Mouse (Mus musculus): ENCODE data around the gene Pik3c2g. TPM values are rescaled to one million over a fixed set of nuclear protein-coding genes. Genes with fewer than 3 reads are reported as not detected.

The Pik3c2g gene
- not detected in 2 replicates for total RNA-seq (2014; fragmentation: Nextera tagmentation)
- total RNA-seq (2017): not detected in 2 replicates

GRCm38 (mm10) chr6:139586892-139587291 lies at the start of gene Pik3c2g:
Pik3c2g (plus strand) TSS chr6:139587221.
- ATAC-seq (replicated peaks; ENCODE audit: poor library complexity, severe bottlenecking): no peak

GRCm38 (mm10) chr6:139538469-139538868 lies 48.6 kb upstream of the Pik3c2g start:
- ATAC-seq (replicated peaks; ENCODE audit: poor library complexity, severe bottlenecking): no peak

GRCm38 (mm10) chr6:139555537-139556179 lies 31.4 kb upstream of the Pik3c2g start:
- no peak for ATAC-seq (replicated peaks; ENCODE audit: poor library complexity, severe bottlenecking)

- no peak for ATAC-seq (replicated peaks; ENCODE audit: poor library complexity, severe bottlenecking)
These were observed 17.8 kb upstream of the Pik3c2g start for GRCm38 (mm10) chr6:139569211-139569610.

DNA sequence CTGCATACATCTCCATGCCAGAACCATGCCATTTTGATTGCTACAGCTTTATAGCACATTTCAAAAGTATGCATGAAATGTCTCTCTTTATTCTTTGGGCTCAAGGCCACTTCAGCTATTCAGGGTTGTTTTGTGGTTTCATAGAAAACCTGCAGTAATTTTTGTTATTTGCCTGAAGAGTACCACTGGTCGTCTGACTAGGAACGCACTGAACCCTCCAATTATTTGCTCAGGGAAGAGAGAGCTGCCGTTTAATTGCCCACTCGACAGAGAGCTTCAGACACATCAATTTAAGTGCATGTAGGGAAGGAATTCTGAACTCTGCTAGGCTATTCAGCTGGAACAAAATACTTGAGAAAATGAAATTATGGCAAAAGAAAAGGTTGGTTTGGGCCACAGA lies 11.2 kb upstream of the Pik3c2g start:
- ATAC-seq (replicated peaks; ENCODE audit: poor library complexity, severe bottlenecking): no peak

- no peak for ATAC-seq (replicated peaks; ENCODE audit: poor library complexity, severe bottlenecking)
These were observed 10.6 kb upstream of the Pik3c2g start for GRCm38 (mm10) chr6:139576261-139577014.

- ATAC-seq (replicated peaks; ENCODE audit: poor library complexity, severe bottlenecking): 0 out of 2 replicates have a peak, but pooled peaks have one; percentile 52
These were observed 9.8 kb upstream of the Pik3c2g start for GRCm38 (mm10) chr6:139577026-139577861.

GRCm38 (mm10) chr6:139587478-139587877 lies 457 bp downstream of the Pik3c2g start:
- no peak for ATAC-seq (replicated peaks; ENCODE audit: poor library complexity, severe bottlenecking)

DNA sequence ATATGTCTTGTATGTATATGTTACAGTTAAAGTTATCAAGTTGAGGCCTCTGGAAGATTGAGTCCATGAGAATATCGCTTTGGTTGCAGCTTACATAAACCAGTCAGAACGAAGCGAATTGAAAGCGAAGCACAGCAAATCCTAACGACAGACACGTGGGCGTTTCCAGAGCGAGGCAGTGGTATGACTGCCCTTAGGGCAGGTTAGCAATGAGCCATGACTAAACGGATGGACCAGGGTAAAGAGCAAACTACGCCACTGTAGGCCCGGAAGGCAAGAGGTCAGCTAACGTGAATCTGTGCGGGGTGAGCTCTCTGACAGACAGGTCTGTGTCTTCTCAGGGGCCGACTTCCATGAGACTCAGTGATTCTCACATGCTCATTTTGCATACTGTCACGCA lies 1.4 kb downstream of the Pik3c2g start:
- ATAC-seq (replicated peaks; ENCODE audit: poor library complexity, severe bottlenecking): no peak

DNA sequence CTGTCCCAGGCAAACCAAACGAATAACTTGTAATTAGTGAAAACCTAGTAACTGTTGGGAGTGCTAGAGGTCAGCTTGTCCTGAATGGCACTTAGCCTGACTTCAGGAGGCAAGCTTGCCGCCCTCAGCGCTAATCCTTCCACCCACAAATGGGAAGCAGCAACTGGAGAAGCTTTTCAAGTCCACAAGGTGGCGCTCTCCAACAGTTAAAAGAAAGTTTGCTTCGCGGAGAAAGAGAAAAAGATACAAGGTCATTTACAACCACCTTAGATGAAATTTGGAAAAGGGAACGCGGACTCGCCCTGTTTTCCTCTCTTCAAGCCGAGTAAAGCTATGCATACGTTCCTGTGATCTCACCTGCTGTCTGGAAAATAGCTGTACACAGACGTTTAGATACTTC lies 2.3 kb downstream of the Pik3c2g start:
- peak; percentile 63 for ATAC-seq (replicated peaks; ENCODE audit: poor library complexity, severe bottlenecking)

GRCm38 (mm10) chr6:139589854-139590253 lies 2.8 kb downstream of the Pik3c2g start:
- ATAC-seq (replicated peaks; ENCODE audit: poor library complexity, severe bottlenecking): no peak

DNA sequence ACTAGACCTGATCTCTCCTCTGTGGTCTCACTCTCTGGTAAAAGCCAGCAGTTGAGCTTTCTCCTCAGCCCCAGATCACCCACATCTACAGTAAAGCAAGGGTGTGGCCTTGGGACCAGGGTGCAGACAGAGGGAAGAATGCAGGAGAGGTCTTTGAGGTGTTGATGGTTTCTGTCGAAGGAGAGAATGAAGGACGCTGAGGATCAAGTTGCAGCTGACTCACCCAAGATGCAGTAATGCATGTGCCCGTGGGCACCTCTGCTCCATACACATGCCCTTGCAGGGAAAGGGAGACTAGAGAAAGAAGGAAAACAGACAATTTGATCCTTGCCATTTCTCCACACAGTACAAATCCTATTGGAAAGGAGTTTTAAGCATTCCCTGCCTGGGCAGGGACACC lies 5.1 kb downstream of the Pik3c2g start:
- ATAC-seq (replicated peaks; ENCODE audit: poor library complexity, severe bottlenecking): no peak

DNA sequence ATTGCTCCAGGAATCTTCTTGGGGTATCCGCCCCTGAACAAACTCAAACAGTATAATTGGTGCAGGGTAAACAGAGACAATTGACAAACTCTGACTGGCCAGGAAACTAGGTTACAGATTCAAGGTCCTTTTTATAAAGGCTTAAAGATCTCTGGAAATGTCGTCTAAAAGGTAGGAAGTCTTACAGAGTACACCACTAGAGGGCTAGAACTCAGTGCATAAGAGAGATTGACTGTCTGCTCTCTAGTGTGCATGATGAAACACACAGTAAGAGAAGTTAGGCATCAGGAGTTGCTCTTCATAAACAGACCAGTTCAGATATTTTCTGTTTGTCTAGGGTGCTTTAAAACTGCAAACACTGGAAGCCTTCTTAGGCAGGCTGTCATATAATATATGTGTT lies 9.4 kb downstream of the Pik3c2g start:
- ATAC-seq (replicated peaks; ENCODE audit: poor library complexity, severe bottlenecking): no peak

DNA sequence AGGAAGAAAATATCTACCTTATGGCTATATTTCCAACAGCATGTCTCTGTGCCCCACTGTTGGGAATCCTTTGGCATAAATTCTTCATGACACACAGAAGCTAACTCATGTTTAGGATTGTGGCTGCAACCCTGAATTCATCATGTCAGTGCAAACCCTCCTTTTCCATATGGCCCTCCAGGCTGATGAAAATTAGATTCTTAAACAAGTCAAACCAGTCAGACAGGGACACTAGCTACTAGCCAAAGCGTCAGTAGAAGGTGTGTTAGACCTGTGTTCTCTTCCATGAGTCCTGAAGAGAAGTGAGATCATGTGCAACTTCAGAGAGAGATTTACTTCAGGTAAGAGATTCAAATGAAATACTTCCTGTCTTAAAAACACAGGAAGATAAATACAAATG lies 12.2 kb downstream of the Pik3c2g start:
- no peak for ATAC-seq (replicated peaks; ENCODE audit: poor library complexity, severe bottlenecking)

DNA sequence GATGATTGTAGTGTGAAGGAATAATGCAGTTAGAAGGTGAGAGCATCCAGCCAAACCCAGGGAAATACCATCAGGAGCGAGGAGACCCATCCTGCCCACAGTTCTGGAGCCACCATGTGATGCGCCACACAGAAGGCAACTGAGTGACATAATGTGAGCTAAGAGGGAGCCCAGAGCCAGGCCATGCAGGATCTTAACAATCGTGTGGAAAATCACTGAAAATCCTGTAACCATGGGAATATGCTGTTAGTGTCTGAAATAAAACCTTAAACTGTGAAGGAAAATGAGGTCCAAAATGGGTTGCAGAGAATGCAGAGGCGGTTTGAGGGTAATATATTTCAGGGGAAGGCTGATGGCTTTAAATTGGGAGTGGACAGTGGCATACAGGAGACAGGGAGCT lies 31.8 kb downstream of the Pik3c2g start:
- ATAC-seq (replicated peaks; ENCODE audit: poor library complexity, severe bottlenecking): no peak

GRCm38 (mm10) chr6:139624756-139625155 lies 37.7 kb downstream of the Pik3c2g start:
- no peak for ATAC-seq (replicated peaks; ENCODE audit: poor library complexity, severe bottlenecking)

DNA sequence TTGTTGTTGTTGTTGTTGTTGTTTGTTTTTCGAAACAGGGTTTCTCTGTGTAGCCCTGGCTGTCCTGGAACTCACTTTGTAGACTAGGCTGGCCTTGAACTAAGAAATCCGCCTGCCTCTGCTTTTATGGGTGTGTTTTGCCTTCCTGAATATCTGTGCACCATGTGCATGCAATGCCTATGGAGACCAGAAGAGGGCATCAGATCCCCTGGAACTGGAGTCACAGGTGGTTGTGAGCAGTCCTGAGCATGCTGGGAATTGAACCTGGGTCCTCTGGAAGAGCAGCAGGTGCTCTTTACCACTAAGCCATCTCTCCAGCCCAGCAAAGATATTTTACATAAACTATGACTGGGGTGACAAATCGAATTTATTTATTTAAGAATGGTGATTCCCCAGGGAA lies 47.5 kb downstream of the Pik3c2g start:
- ATAC-seq (replicated peaks; ENCODE audit: poor library complexity, severe bottlenecking): no peak

GRCm38 (mm10) chr6:139655399-139655798 lies 68.4 kb downstream of the Pik3c2g start:
- peak; percentile 58 for ATAC-seq (replicated peaks; ENCODE audit: poor library complexity, severe bottlenecking)

- peak; percentile 37 for ATAC-seq (replicated peaks; ENCODE audit: poor library complexity, severe bottlenecking)
These were observed 75.4 kb downstream of the Pik3c2g start for GRCm38 (mm10) chr6:139662462-139662861.

- no peak for ATAC-seq (replicated peaks; ENCODE audit: poor library complexity, severe bottlenecking)
These were observed 131.5 kb downstream of the Pik3c2g start for GRCm38 (mm10) chr6:139718416-139718984.

Data from granulocyte monocyte progenitor cell, adult 5-6 weeks (primary cell).